Mouse (Mus musculus) embryonic fibroblast, embryonic 13.5 days (primary cell): ENCODE data around the gene Srsf3.

Experiments used
- CTCF ChIP-seq: IDR thresholded peaks from 2 replicates; pipeline ENCODE4 v1.5.1; 2011; ENCODE audit warnings: mild to moderate bottlenecking, control low read depth, low read length, moderate library complexity, borderline replicate concordance; ENCODE audit not compliant: insufficient read depth
- POLR2A ChIP-seq: IDR thresholded peaks from 2 replicates; pipeline ENCODE4 v1.6.1; 2011; ENCODE audit warnings: low read depth, mild to moderate bottlenecking, control low read depth, low read length, moderate library complexity

DNA sequence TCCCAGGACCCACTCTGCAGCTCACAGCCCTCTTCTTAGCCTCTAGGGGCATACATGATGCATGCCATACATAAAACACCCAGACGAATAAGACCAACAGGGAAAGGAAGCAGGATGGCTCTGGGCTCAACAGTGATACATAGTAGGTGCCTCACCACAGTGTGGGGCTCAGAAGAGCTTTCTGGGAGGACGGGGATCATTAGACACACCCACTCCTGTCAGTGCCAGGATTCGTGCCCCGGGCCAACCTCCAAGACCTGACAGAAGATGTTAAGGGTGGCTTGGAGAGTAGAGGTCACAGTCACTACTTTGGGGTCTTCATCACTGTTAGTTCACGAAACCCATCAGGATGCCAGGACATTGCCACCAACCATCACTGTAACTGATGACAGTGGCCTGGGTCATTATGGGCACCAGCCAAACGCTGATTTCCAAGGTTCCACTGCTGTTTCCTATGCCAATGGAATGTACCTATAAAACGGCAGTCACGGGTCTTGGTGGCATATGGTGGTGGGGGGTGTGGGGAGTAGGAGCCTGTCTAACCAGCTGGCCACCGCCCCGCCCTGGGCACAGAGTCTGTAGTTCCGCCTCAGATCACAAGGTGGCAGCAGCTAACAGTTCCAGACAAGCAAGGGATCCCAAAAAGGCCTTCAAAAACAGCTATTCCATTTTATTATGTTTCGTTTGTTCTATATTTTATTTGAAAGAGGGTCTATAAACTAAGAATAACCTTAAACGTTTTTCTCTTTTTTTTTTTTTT is 16.5 kb downstream of the Srsf3 start:
- TF ChIP-seq CTCF (peak; percentile 81; the same call in 1 of the 2 replicates), POLR2A (no peak)
